Mouse (Mus musculus) CD4-positive helper T cell, adult 2 months (primary cell): ENCODE results near the gene Stk32c.
A peak's percentile ranks its signal among the peaks of the same experiment; 100 is the strongest.

ENCODE experiments used
- DNase-seq: peaks from one replicate; pipeline ENCODE4 v3.0.0-alpha.2; 2012; ENCODE audit warnings: low read depth, missing footprints, low spot score

Stk32c gene

GRCm38 (mm10) chr7:139094761-139095160 lies 118.3 kb downstream of the Stk32c start:
- no peak for DNase-seq

GRCm38 (mm10) chr7:139093781-139094180 lies 119.3 kb downstream of the Stk32c start:
- no peak for DNase-seq

- DNase-seq = no peak
These were observed 120.0 kb downstream of the Stk32c start for GRCm38 (mm10) chr7:139093124-139093523.

DNA sequence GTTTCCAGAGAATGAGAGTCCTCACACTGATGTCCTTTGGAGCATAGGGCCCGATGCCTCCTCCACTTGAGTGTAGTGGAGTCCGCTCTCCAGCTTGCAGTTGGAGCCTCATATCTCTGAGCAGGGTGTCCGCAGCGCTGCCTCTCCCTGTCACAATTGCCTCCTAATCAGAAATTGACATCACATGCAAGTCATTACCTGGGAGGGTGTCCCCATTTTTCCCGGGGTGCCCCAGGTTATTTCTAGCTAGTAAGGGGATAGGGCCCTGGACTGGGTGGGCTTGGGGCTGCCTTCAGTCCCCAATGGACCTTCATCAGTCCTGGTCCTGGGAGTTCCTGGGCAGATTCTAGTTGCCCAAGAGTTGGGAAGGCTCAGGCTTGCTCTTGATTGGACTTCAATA lies 120.4 kb downstream of the Stk32c start:
- no peak for DNase-seq

- DNase-seq = no peak
These were observed 121.4 kb downstream of the Stk32c start for GRCm38 (mm10) chr7:139091681-139092080.

- no peak for DNase-seq
These were observed 122.9 kb downstream of the Stk32c start for GRCm38 (mm10) chr7:139089892-139090874.

- DNase-seq = no peak
These were observed 125.3 kb downstream of the Stk32c start for GRCm38 (mm10) chr7:139087801-139088200.

- no peak for DNase-seq
These were observed 126.6 kb downstream of the Stk32c start for GRCm38 (mm10) chr7:139086195-139087158.

- DNase-seq = no peak
These were observed 127.4 kb downstream of the Stk32c start, which contains the start of gene Dpysl4 for GRCm38 (mm10) chr7:139085629-139086194. Gene Dpysl4 (plus strand): TSS chr7:139086001.

DNA sequence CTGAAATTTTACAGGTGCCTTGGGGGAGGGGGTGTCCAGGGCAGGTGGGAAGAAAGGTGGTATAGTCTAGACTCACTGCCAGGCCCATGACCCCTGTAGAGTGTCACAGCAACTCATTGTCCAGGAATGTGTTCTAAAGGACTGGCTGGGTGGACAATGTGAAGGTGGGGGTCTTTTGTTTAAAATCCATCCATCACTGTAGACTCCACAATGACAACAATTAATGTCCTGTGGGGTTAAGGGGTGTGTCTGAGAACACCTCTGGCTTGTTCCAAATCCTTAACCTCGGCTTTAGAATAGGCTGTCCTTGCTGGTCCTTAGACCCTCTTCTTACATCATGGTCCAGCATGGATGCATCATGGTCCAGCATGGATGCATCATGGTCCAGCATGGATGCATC lies 128.8 kb downstream of the Stk32c start:
- no peak for DNase-seq

DNA sequence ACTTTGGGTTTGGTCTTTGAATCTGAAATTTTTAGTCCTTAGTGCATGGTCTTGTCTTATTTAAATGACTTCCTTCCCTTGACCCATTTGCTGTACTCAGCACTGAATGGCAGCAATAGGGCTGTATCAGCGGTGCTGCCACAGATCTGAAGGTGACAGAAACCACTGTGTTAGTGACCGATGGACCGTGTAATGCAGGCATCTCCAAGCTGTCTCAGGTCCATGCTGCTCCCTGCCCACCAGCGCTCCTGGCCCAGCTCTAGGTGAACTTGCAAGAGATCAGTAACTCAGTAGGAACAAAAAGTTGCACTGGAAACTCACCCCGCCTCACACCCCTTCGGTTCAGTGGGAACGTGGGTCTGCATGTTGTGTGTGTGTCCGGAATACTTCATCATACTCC lies 130.8 kb downstream of the Stk32c start:
- DNase-seq = no peak

GRCm38 (mm10) chr7:139081158-139081557 lies 131.9 kb downstream of the Stk32c start:
- no peak for DNase-seq

GRCm38 (mm10) chr7:139080714-139081113 lies 132.4 kb downstream of the Stk32c start:
- DNase-seq = no peak

DNA sequence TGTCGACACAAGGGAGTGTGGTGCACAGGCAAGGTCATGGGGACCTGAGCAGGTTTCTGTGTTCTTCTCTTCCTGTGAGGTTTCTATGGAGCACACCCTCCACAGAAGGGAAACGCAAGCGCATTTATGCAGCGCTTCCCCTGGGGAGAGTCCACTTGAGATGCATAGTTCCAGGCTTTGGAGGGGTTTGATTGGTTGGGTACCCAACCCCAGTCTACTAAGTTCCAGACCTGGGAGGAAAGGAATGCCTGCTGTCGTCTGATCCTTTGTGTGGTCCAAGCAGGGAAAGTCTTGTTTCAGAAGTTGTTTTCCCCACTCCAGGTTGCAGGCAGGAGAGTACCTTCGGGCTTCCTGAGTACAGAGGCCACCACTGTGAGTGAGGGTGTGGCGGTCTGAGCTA lies 134.0 kb downstream of the Stk32c start:
- no peak for DNase-seq

DNA sequence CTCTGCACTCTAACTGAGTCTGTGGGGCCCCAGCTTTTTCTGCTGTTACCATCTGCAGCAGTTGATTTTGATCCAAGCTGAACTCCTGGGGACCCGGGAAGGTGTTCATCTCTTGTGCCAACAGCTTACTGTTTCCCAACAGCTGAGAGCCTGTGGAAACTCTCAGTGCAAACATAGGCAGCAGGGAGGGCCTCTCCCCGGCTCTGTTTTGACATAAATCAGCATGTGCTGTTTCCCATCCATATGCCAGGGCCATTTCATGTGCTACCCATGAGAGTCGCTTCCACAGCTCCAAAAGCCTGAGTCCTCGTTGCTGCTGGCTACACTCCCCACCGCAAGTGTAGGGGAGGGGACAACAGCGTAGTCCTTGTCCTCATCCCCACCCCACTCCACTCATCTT lies 134.9 kb downstream of the Stk32c start:
- DNase-seq = no peak

GRCm38 (mm10) chr7:139077283-139077682 lies 135.8 kb downstream of the Stk32c start:
- DNase-seq = no peak

DNA sequence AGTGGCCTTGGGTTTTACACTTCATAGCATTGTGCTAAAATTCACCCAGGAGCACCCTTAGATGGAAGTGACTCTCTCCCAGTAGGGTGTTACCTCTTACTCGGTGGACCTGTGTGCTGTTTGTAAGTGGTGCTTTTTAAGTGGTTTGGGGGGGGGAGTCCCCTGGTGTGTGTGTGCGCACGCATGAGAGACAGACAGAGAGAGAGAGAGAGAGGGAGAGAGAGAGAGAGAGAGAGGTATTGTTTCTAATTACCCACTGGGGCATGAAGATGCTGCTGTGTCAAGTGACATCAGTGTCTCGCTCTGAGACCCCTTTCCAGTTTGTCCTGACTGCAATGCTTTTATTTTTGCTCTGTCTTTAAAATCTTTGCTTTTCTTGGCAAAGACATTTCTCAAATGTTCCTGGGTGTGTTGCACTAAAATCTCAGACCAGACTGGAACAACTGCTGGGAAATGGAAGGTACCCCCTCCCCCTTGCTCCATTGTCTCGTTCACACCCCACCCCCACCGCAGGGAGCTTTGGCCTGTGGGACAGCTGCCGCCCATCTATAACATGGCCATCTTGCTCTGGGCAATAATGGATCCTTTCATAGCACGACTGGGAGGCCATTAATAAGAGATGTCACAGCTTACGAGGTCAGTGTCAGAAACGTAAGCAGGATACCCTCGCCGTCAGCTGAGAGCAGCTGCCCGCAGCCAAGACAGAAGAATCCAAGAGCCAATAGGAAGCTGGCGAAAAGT lies 137.9 kb downstream of the Stk32c start:
- no peak for DNase-seq

GRCm38 (mm10) chr7:139074189-139074588 lies 138.9 kb downstream of the Stk32c start:
- no peak for DNase-seq

DNA sequence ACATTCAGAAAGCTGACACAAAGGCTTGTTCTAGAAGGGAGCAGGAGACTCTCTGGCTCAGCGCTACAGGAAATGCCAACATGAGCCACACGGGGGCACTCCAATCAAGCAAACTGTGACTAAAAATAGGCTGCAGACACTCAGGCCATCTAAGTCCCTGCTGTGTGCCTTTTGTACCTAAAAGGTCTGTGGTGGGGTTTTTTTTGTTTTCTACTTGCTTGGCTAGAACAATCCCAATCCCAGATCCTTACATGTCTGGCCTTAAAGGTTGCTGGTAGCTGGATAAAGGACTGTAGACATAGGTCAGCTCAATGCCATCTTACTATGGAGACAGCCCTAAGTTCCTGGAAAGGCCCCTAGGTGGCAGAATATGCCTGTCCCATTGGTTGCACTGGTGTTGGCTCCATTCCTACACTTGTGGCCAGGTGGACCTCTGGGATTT lies 144.9 kb downstream of the Stk32c start:
- peak; percentile 24 for DNase-seq

GRCm38 (mm10) chr7:139063406-139063805 lies 149.7 kb downstream of the Stk32c start:
- DNase-seq = no peak
